Mouse (Mus musculus) myocyte (in vitro differentiated cells): ENCODE measurements around the gene Naalad2.

Experiments
- CEBPB ChIP-seq: IDR thresholded peaks from 2 replicates; pipeline ENCODE4 v1.6.1; 2011; ENCODE audit warnings: mild to moderate bottlenecking, moderate library complexity; ENCODE audit not compliant: poor library complexity, insufficient read depth, severe bottlenecking
- E2F4 ChIP-seq: IDR thresholded peaks from one replicate; pipeline ENCODE4 v1.6.1; 2011; ENCODE audit warnings: mild to moderate bottlenecking, control low read depth, moderate library complexity; ENCODE audit not compliant: insufficient read depth
- MYOD1 ChIP-seq, 3 experiments: IDR thresholded peaks; one replicate each; pipeline ENCODE4 v1.6.1; 2011; ENCODE audit warnings: control low read depth in 2 of 3, low read depth in 2 of 3, mild to moderate bottlenecking in 2 of 3, moderate library complexity in 1 of 3; ENCODE audit not compliant: insufficient read length in 2 of 3, control insufficient read depth in 1 of 3
- POLR2A ChIP-seq: IDR thresholded peaks from one replicate; pipeline ENCODE4 v1.6.1; 2011; ENCODE audit warnings: low read depth, mild to moderate bottlenecking, control low read depth, moderate library complexity; ENCODE audit not compliant: insufficient read length
- POLR2AphosphoS2 ChIP-seq: IDR thresholded peaks from one replicate; pipeline ENCODE4 v1.6.1; 2011; ENCODE audit warnings: low read depth, control low read depth; ENCODE audit not compliant: insufficient read length
- REST ChIP-seq: IDR thresholded peaks from one replicate; pipeline ENCODE4 v1.6.1; 2011; ENCODE audit warnings: mild to moderate bottlenecking, control low read depth, moderate library complexity; ENCODE audit not compliant: insufficient read depth, insufficient read length
- SRF ChIP-seq: IDR thresholded peaks from one replicate; pipeline ENCODE4 v1.6.1; 2011; ENCODE audit warnings: low read depth; ENCODE audit not compliant: control insufficient read depth, insufficient read length
- TCF3 ChIP-seq: IDR thresholded peaks from one replicate; pipeline ENCODE4 v1.6.1; 2011; ENCODE audit warnings: low read depth, control low read depth; ENCODE audit not compliant: insufficient read length
- USF1 ChIP-seq: IDR thresholded peaks from one replicate; pipeline ENCODE4 v1.6.1; 2011; ENCODE audit warnings: low read depth, mild to moderate bottlenecking, control low read depth, moderate library complexity

- no peak for TF ChIP-seq TCF3
- TF ChIP-seq POLR2A, result no peak
- TF ChIP-seq E2F4, result no peak
- TF ChIP-seq MYOD1 (IDR thresholded peaks at IDR 0.05; ENCODE audit: control insufficient read depth in 1 of 3, insufficient read length in 2 of 3, low read depth in 2 of 3), result no peak
- TF ChIP-seq USF1, result no peak
- TF ChIP-seq POLR2AphosphoS2, result no peak
- TF ChIP-seq CEBPB, result no peak
- no peak for TF ChIP-seq REST
- no peak for TF ChIP-seq SRF
Measured at GRCm38 (mm10) chr9:18319990-18320389, 82.8 kb downstream of the Naalad2 start.
